17 mouse cellular contexts compared by ENCODE assay signal in the genomic region with DNA sequence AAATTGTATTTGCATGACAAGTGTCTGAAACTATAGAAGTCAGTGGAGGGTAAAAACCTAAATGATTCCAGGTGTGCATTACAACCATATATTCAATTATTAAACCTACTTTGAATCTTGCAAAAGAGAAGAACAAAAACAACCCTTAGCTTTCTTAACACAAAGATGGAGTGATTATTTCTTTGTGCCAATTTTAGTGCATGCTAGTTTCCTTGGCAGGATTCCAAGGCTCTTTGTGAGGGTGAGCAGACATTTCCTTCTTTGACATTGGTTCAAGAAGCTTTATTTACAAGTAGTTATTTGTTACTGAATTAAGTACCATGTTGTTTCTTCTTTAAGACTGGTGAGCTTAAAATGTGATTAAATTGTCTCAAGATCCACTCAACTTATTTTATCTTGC.
DNase-seq lines count a peak whose midpoint lies in the region; ATAC-seq and TF ChIP-seq lines count a peak whose summit lies in the region.
"Had no signal": no experiment of that assay in that cellular context is flagged by ENCODE, and none has a peak within 500 bp of the region (broad histone marks: within the 10 kb centered on the region; RNA-seq: fewer than 3 reads in every experiment).

No protein-coding gene starts in this region.

- H3K27ac ChIP-seq in embryonic facial prominence, embryonic 14.5 days (replicated peaks; ENCODE audit: low read depth, low read length), result peak overlapping the region; percentile 8; the same call in 1 of the 2 replicates
- no peak overlapping the region for H3K27ac ChIP-seq in embryonic facial prominence, embryonic 10.5 days (replicated peaks)
- H3K27ac ChIP-seq in kidney, embryonic 14.5 days (ENCODE audit: low read depth, low read length), result no peak overlapping the region
- H3K27ac ChIP-seq in midbrain, embryonic 14.5 days (replicated peaks; ENCODE audit: low read depth, low read length), result no peak overlapping the region
- no peak overlapping the region for H3K27ac ChIP-seq in midbrain, embryonic 10.5 days (replicated peaks)
- peak overlapping the region; percentile 83 for H3K27ac ChIP-seq in embryonic fibroblast, embryonic 13.5 days (ENCODE audit: insufficient read depth, low read length)
- no peak overlapping the region for H3K27ac ChIP-seq in gastrocnemius, adult 2 months
- H3K27ac ChIP-seq: heart, adult 2 months; midbrain, embryonic 13.5 days had no signal

- no peak for ATAC-seq in embryonic facial prominence, embryonic 14.5 days (ENCODE audit: low read depth)
- no peak for ATAC-seq in kidney, embryonic 14.5 days (ENCODE audit: low FRiP score, low TSS enrichment)
- no peak for ATAC-seq in midbrain, embryonic 14.5 days (ENCODE audit: low FRiP score, low TSS enrichment)
- ATAC-seq: liver, postnatal 0 days; midbrain, embryonic 13.5 days had no signal

- H3K9me3 ChIP-seq in embryonic facial prominence, embryonic 14.5 days (ENCODE audit: control insufficient read depth, low read length), result no peaks in the 10 kb centered on the region
- no peaks in the 10 kb centered on the region for H3K9me3 ChIP-seq in embryonic facial prominence, embryonic 10.5 days
- no peaks in the 10 kb centered on the region for H3K9me3 ChIP-seq in kidney, embryonic 14.5 days (ENCODE audit: control insufficient read depth, low read length)
- no peaks in the 10 kb centered on the region for H3K9me3 ChIP-seq in midbrain, embryonic 14.5 days (ENCODE audit: control insufficient read depth, low read length)
- H3K9me3 ChIP-seq in midbrain, embryonic 10.5 days (replicated peaks), result no peaks in the 10 kb centered on the region
- H3K9me3 ChIP-seq: midbrain, embryonic 13.5 days had no signal

- no peak overlapping the region for H3K4me3 ChIP-seq in embryonic facial prominence, embryonic 14.5 days (ENCODE audit: low read depth, low read length)
- H3K4me3 ChIP-seq in embryonic facial prominence, embryonic 10.5 days, result no peak overlapping the region
- no peak overlapping the region for H3K4me3 ChIP-seq in kidney, embryonic 14.5 days (ENCODE audit: low read length)
- no peak overlapping the region for H3K4me3 ChIP-seq in midbrain, embryonic 14.5 days (replicated peaks; ENCODE audit: low read depth, low read length)
- no peak overlapping the region for H3K4me3 ChIP-seq in midbrain, embryonic 10.5 days
- no peak overlapping the region for H3K4me3 ChIP-seq in embryonic fibroblast, embryonic 13.5 days (ENCODE audit: insufficient read depth, low read length)
- H3K4me3 ChIP-seq in gastrocnemius, adult 2 months, result no peak overlapping the region
- H3K4me3 ChIP-seq: heart, adult 2 months; midbrain, embryonic 13.5 days; myocyte had no signal

- no peak overlapping the region for H3K9ac ChIP-seq in embryonic facial prominence, embryonic 14.5 days (ENCODE audit: low read depth, low read length)
- H3K9ac ChIP-seq in kidney, embryonic 14.5 days (ENCODE audit: low read depth, low read length), result no peak overlapping the region
- H3K9ac ChIP-seq in midbrain, embryonic 14.5 days (replicated peaks; ENCODE audit: low read length), result no peak overlapping the region
- H3K9ac ChIP-seq: liver, postnatal 0 days; midbrain, embryonic 13.5 days had no signal

- intact Hi-C loops in gastrocnemius, adult 2 months (cut with DNase I), result no loop called here

- no peaks in the 10 kb centered on the region for H3K4me1 ChIP-seq in embryonic facial prominence, embryonic 14.5 days (ENCODE audit: control insufficient read depth, insufficient read depth, low read length)
- no peaks in the 10 kb centered on the region for H3K4me1 ChIP-seq in embryonic facial prominence, embryonic 10.5 days
- H3K4me1 ChIP-seq in kidney, embryonic 14.5 days (ENCODE audit: control insufficient read depth, insufficient read depth, low read length), result no peaks in the 10 kb centered on the region
- H3K4me1 ChIP-seq in midbrain, embryonic 14.5 days (ENCODE audit: control insufficient read depth, insufficient read depth, low read length), result no peaks in the 10 kb centered on the region
- H3K4me1 ChIP-seq in midbrain, embryonic 10.5 days, result no peaks in the 10 kb centered on the region
- H3K4me1 ChIP-seq in embryonic fibroblast, embryonic 13.5 days (ENCODE audit: control insufficient read depth, insufficient read depth, low read length), result no peaks in the 10 kb centered on the region
- H3K4me1 ChIP-seq: midbrain, embryonic 13.5 days had no signal

- no peaks in the 10 kb centered on the region for H3K36me3 ChIP-seq in embryonic facial prominence, embryonic 14.5 days (ENCODE audit: control insufficient read depth, insufficient read depth, low read length)
- H3K36me3 ChIP-seq in embryonic facial prominence, embryonic 10.5 days (replicated peaks), result no peaks in the 10 kb centered on the region
- H3K36me3 ChIP-seq in kidney, embryonic 14.5 days (ENCODE audit: control insufficient read depth, insufficient read depth, low read length), result no peaks in the 10 kb centered on the region
- H3K36me3 ChIP-seq in midbrain, embryonic 14.5 days (ENCODE audit: control insufficient read depth, insufficient read depth, low read length), result no peaks in the 10 kb centered on the region
- H3K36me3 ChIP-seq in midbrain, embryonic 10.5 days, result no peaks in the 10 kb centered on the region
- H3K36me3 ChIP-seq: midbrain, embryonic 13.5 days had no signal

- DNase-seq in embryonic facial prominence, embryonic 14.5 days (ENCODE audit: low spot score), result peak; percentile 76
- no peak for DNase-seq in embryonic facial prominence, embryonic 10.5 days (ENCODE audit: low spot score)
- DNase-seq in kidney, adult 9 months, result peak; percentile 5
- peak; percentile 61 for DNase-seq in midbrain, embryonic 14.5 days
- no peak for DNase-seq in midbrain, embryonic 10.5 days (ENCODE audit: low spot score)
- no peak for DNase-seq in gastrocnemius, adult 2 months
- DNase-seq: adrenal gland, postnatal 14 days; cerebellum, adult 2 months; gastrocnemius, postnatal 14 days; heart, adult 2 months; heart, postnatal 4 days; liver, postnatal 0 days; thymus, postnatal 25 days had no signal

- no peak for TF ChIP-seq CTCF in embryonic fibroblast, embryonic 13.5 days (IDR thresholded peaks at IDR 0.05; ENCODE audit: borderline replicate concordance, insufficient read depth, low read length)
- no peak for TF ChIP-seq CTCF in gastrocnemius, adult 2 months (IDR thresholded peaks at IDR 0.05)

- no peak for TF ChIP-seq POLR2A in embryonic fibroblast, embryonic 13.5 days (IDR thresholded peaks at IDR 0.05; ENCODE audit: low read depth, low read length)

- no peak overlapping the region for H3K4me2 ChIP-seq in embryonic facial prominence, embryonic 14.5 days (ENCODE audit: low read depth, low read length)
- no peak overlapping the region for H3K4me2 ChIP-seq in kidney, embryonic 14.5 days (replicated peaks; ENCODE audit: low read depth, low read length)
- H3K4me2 ChIP-seq in midbrain, embryonic 14.5 days (ENCODE audit: low read length), result no peak overlapping the region
- H3K4me2 ChIP-seq: midbrain, embryonic 13.5 days had no signal

- no peaks in the 10 kb centered on the region for H3K27me3 ChIP-seq in embryonic facial prominence, embryonic 14.5 days (replicated peaks; ENCODE audit: control insufficient read depth, insufficient read depth, low read length)
- H3K27me3 ChIP-seq in embryonic facial prominence, embryonic 10.5 days (replicated peaks; ENCODE audit: low read depth, poor library complexity, severe bottlenecking), result no peaks in the 10 kb centered on the region
- no peaks in the 10 kb centered on the region for H3K27me3 ChIP-seq in kidney, embryonic 14.5 days (ENCODE audit: control insufficient read depth, insufficient read depth, low read length)
- H3K27me3 ChIP-seq in midbrain, embryonic 14.5 days (ENCODE audit: control insufficient read depth, insufficient read depth, low read length), result no peaks in the 10 kb centered on the region
- H3K27me3 ChIP-seq in midbrain, embryonic 10.5 days (ENCODE audit: low read depth, poor library complexity, severe bottlenecking), result no peaks in the 10 kb centered on the region
- H3K27me3 ChIP-seq: midbrain, embryonic 13.5 days had no signal

Comparison
In these comparisons a context has a peak if more than half of its experiments do, and no peak if none do; other contexts are left out.
1. DNase-seq: peak in embryonic facial prominence, embryonic 14.5 days (single experiment), kidney, adult 9 months (single experiment) and midbrain, embryonic 14.5 days (single experiment); none in embryonic facial prominence, embryonic 10.5 days (single experiment), midbrain, embryonic 10.5 days (single experiment) and gastrocnemius, adult 2 months (single experiment).
2. H3K27ac ChIP-seq: peak in embryonic facial prominence, embryonic 14.5 days (single experiment) and embryonic fibroblast, embryonic 13.5 days (single experiment); none in embryonic facial prominence, embryonic 10.5 days (single experiment), kidney, embryonic 14.5 days (single experiment), midbrain, embryonic 14.5 days (single experiment), midbrain, embryonic 10.5 days (single experiment) and gastrocnemius, adult 2 months (single experiment).